Mouse (Mus musculus) stomach, postnatal 0 days (tissue): Measurements from ENCODE around the gene Cmah.

ENCODE experiments used
- CTCF ChIP-seq: IDR thresholded peaks from 2 replicates; pipeline ENCODE4 v1.5.1; 2016; ENCODE audit warnings: antibody characterized with exemption, low read depth, mild to moderate bottlenecking, moderate library complexity
- EP300 ChIP-seq: optimal IDR thresholded peaks from 2 replicates; pipeline ENCODE3; 2016; ENCODE audit warnings: antibody characterized with exemption

GRCm38 (mm10) chr13:24508917-24509316 lies 181.7 kb downstream of the Cmah start:
- no peak for TF ChIP-seq CTCF
- TF ChIP-seq EP300: no peak
